Mouse (Mus musculus) forebrain, embryonic 16.5 days (tissue): ENCODE measurements at regions not wholly inside any gene's neighbourhood (a gene's known extent, or its start where the extent isn't known, plus 50 kb on each side); places are given as distances from the start of the nearest gene placed in this dataset.

ENCODE experiments used
- ATAC-seq: fragments of 200-750 bp; cut with Nextera tagmentation; 2 replicates; pipeline ENCODE4 v1.8.0; 2017; ENCODE audit warnings: mild to moderate bottlenecking, moderate library complexity
- H3K27ac ChIP-seq: fragments of 300-500 bp; sonication (generic); 2 replicates; pipeline ENCODE4 v1.5.1; 2014; ENCODE audit warnings: low read length, control low read depth
- H3K27me3 ChIP-seq: fragments of 300-500 bp; sonication (generic); replicated peaks from 2 replicates; pipeline ENCODE4 v1.6.1; 2014; ENCODE audit warnings: low read length; ENCODE audit not compliant: control insufficient read depth, insufficient read depth
- H3K36me3 ChIP-seq: fragments of 300-500 bp; sonication (generic); 2 replicates; pipeline ENCODE4 v1.6.1; 2014; ENCODE audit not compliant: control insufficient read depth, insufficient read depth
- H3K4me1 ChIP-seq: fragments of 300-500 bp; sonication (generic); replicated peaks from 2 replicates; pipeline ENCODE4 v1.6.1; 2014; ENCODE audit warnings: low read length; ENCODE audit not compliant: control insufficient read depth, insufficient read depth
- H3K4me2 ChIP-seq: fragments of 300-500 bp; sonication (generic); 2 replicates; pipeline ENCODE4 v1.6.1; 2014; ENCODE audit warnings: mild to moderate bottlenecking, low read length, control low read depth
- H3K4me3 ChIP-seq: fragments of 300-500 bp; sonication (generic); replicated peaks from 2 replicates; pipeline ENCODE4 v1.5.1; 2014; ENCODE audit warnings: mild to moderate bottlenecking, low read length, control low read depth
- H3K9ac ChIP-seq: fragments of 300-500 bp; sonication (generic); replicated peaks from 2 replicates; pipeline ENCODE4 v1.6.1; 2014; ENCODE audit warnings: low read depth, low read length, control low read depth
- H3K9me3 ChIP-seq: fragments of 300-500 bp; sonication (generic); 2 replicates; pipeline ENCODE4 v1.6.1; 2016; ENCODE audit warnings: low read length; ENCODE audit not compliant: control insufficient read depth
- WGBS: fragments of 180-500 bp; shearing (Covaris S2); extraction: QIAGEN DNeasy Blood & Tissue Kit; methylation state at CpG from one replicate; pipeline ENCODE4 v1.1.7; 2014; 5-methylcytosine and 5-hydroxymethylcytosine counted together

- H3K4me3 ChIP-seq = no peak overlapping the region
- whole genome bisulfite sequencing = 98% methylated on average over 5 of the region's 5 CpGs
- H3K9me3 ChIP-seq = no peaks in the 10 kb centered on the region
- H3K27ac ChIP-seq = no peak overlapping the region
- ATAC-seq = no peak
- no peaks in the 10 kb centered on the region for H3K27me3 ChIP-seq
- H3K4me1 ChIP-seq = no peaks in the 10 kb centered on the region
- no peak overlapping the region for H3K4me2 ChIP-seq
- H3K9ac ChIP-seq = no peak overlapping the region
- H3K36me3 ChIP-seq = no peaks in the 10 kb centered on the region
Observed at GRCm38 (mm10) chr15:62073595-62073994, 1150.8 kb upstream of the A1bg start.

DNA sequence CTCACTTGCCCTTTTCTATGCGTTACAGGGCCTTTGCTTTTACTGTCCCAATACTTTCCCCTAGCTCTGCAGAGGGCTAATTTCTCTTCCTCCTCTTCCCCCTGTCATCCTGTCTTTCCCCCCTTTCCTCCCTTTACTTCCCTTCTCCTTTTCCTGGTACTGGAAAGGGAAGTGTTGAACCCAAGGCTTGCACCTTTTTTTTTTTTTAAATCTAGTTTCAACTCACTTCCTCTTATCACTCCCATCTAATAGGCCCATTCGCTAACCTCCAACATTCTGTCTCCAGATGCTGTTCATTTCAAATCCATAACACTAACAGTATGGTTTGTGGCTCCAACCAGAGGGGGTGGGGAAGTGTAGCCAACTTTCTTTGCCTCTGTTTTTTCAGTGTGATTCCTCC lies 1148.5 kb upstream of the A1bg start:
- Histone ChIP-seq H3K36me3 (no peaks in the 10 kb centered on the region), H3K4me1 (no peaks in the 10 kb centered on the region; the same call in 1 of the 2 replicates), H3K27ac (no peak overlapping the region), H3K4me3 (no peak overlapping the region), H3K4me2 (no peak overlapping the region), H3K9me3 (no peaks in the 10 kb centered on the region), H3K27me3 (no peaks in the 10 kb centered on the region), H3K9ac (no peak overlapping the region)
- no peak for ATAC-seq
- 84% methylated on average over 2 of the region's 2 CpGs for WGBS

GRCm38 (mm10) chr15:62068422-62069160 lies 1145.8 kb upstream of the A1bg start:
- H3K27ac ChIP-seq = no peak overlapping the region
- H3K27me3 ChIP-seq = no peaks in the 10 kb centered on the region
- no peaks in the 10 kb centered on the region for H3K9me3 ChIP-seq
- 58% methylated on average over 11 of the region's 11 CpGs for WGBS
- H3K4me1 ChIP-seq = no peaks in the 10 kb centered on the region; the same call in 1 of the 2 replicates
- no peak overlapping the region for H3K4me3 ChIP-seq
- no peak overlapping the region for H3K4me2 ChIP-seq
- no peaks in the 10 kb centered on the region for H3K36me3 ChIP-seq
- no peak for ATAC-seq
- H3K9ac ChIP-seq = no peak overlapping the region

DNA sequence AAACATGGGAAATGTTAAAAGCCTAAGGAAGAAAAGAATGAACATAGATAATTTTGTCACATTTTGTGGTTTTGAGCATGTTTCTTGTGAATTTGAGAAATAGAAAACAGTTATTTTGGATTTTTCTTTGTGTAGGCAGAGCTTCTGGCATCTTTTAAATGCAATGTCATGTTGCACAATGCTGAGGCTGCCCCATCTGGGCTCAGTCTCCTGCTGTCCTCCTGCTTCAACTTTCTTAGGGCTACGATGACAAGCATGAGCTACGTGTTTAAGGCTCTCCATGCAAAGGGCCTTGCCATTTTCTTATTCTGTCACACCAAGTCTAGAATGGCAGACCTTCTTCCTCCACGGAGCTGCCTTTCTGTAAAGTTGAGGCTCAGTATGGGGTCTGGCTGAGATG lies 1141.6 kb upstream of the A1bg start:
- 92% methylated on average over 3 of the region's 3 CpGs for WGBS
- no peaks in the 10 kb centered on the region for H3K9me3 ChIP-seq
- no peaks in the 10 kb centered on the region for H3K36me3 ChIP-seq
- H3K27ac ChIP-seq = no peak overlapping the region
- no peaks in the 10 kb centered on the region; the same call in 1 of the 2 replicates for H3K4me1 ChIP-seq
- H3K9ac ChIP-seq = no peak overlapping the region
- H3K4me2 ChIP-seq = no peak overlapping the region
- no peak for ATAC-seq
- no peak overlapping the region for H3K4me3 ChIP-seq
- no peaks in the 10 kb centered on the region for H3K27me3 ChIP-seq

DNA sequence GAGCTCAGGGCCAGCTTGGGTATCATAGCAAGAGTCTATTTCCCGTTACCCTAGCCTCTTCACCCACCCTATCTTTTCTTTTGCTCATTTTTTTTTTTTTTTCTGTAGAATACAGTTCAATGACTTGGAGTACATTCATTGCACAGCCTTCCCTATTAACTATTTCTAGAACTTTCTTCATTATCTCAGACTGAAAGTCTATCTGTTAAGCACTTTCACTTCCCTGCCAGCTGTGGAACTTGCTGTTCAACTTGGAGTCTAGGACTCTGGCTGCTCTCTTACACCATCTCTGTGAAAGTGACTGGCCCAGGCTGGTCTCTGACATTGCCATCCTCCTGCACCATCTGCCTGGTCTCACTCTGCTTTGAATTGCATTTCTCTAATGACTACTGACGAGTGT lies 1134.6 kb upstream of the A1bg start:
- H3K27ac ChIP-seq = no peak overlapping the region
- ATAC-seq = no peak
- no peaks in the 10 kb centered on the region for H3K27me3 ChIP-seq
- 75% methylated on average over 2 of the region's 2 CpGs for WGBS
- H3K9me3 ChIP-seq = no peaks in the 10 kb centered on the region
- no peak overlapping the region for H3K4me2 ChIP-seq
- H3K9ac ChIP-seq = no peak overlapping the region
- H3K4me3 ChIP-seq = no peak overlapping the region
- no peaks in the 10 kb centered on the region for H3K4me1 ChIP-seq
- H3K36me3 ChIP-seq = no peaks in the 10 kb centered on the region

GRCm38 (mm10) chr15:62056889-62057288 lies 1134.1 kb upstream of the A1bg start:
- no peaks in the 10 kb centered on the region for H3K4me1 ChIP-seq
- H3K9me3 ChIP-seq = no peaks in the 10 kb centered on the region
- H3K4me3 ChIP-seq = no peak overlapping the region
- H3K4me2 ChIP-seq = no peak overlapping the region
- H3K27me3 ChIP-seq = no peaks in the 10 kb centered on the region
- no peak for ATAC-seq
- no peak overlapping the region for H3K27ac ChIP-seq
- WGBS = 96% methylated on average over 11 of the region's 11 CpGs
- H3K9ac ChIP-seq = no peak overlapping the region
- H3K36me3 ChIP-seq = no peaks in the 10 kb centered on the region

GRCm38 (mm10) chr15:62056401-62056800 lies 1133.6 kb upstream of the A1bg start:
- 91% methylated on average over 3 of the region's 3 CpGs for WGBS
- H3K36me3 ChIP-seq = no peaks in the 10 kb centered on the region
- ATAC-seq = no peak
- no peak overlapping the region for H3K4me2 ChIP-seq
- no peak overlapping the region for H3K9ac ChIP-seq
- H3K9me3 ChIP-seq = no peaks in the 10 kb centered on the region
- no peaks in the 10 kb centered on the region for H3K4me1 ChIP-seq
- H3K4me3 ChIP-seq = no peak overlapping the region
- no peak overlapping the region for H3K27ac ChIP-seq
- H3K27me3 ChIP-seq = no peaks in the 10 kb centered on the region

- 100% methylated on average over 2 of the region's 2 CpGs for WGBS
- Histone ChIP-seq H3K27ac (no peak overlapping the region), H3K4me3 (no peak overlapping the region), H3K4me1 (no peaks in the 10 kb centered on the region), H3K27me3 (no peaks in the 10 kb centered on the region), H3K4me2 (no peak overlapping the region), H3K36me3 (no peaks in the 10 kb centered on the region), H3K9me3 (no peaks in the 10 kb centered on the region; the same call in 1 of the 2 replicates), H3K9ac (no peak overlapping the region)
- ATAC-seq = no peak
Observed at GRCm38 (mm10) chr15:62055011-62055410, 1132.2 kb upstream of the A1bg start.

- no peak overlapping the region for H3K9ac ChIP-seq
- no peaks in the 10 kb centered on the region for H3K36me3 ChIP-seq
- H3K4me1 ChIP-seq = no peaks in the 10 kb centered on the region
- H3K27me3 ChIP-seq = no peaks in the 10 kb centered on the region
- no peak overlapping the region for H3K4me2 ChIP-seq
- no peak overlapping the region for H3K27ac ChIP-seq
- H3K4me3 ChIP-seq = no peak overlapping the region
- WGBS = 87% methylated on average over 8 of the region's 8 CpGs
- ATAC-seq = no peak
- no peaks in the 10 kb centered on the region; the same call in 1 of the 2 replicates for H3K9me3 ChIP-seq
Observed at GRCm38 (mm10) chr15:62053420-62054239, 1130.8 kb upstream of the A1bg start.
